Mouse (Mus musculus) forebrain, embryonic 13.5 days (tissue): Measurements from ENCODE around the gene Eppin. TPM values are rescaled to one million over a fixed set of nuclear protein-coding genes. Genes with fewer than 3 reads are reported as not detected.

Source experiments
- polyA plus RNA-seq: library from polyadenylated mRNA; unstranded; fragments of >200 nt; fragmentation: Nextera tagmentation; extraction: Ambion mirVana; gene quantifications from 2 replicates; pipeline ENCODE4 v1.2.1, GENCODE M21; 2015

The Eppin gene
- polyA plus RNA-seq, 1 experiment from 2014 or later: not detected

Other genes with a start within 250 kb of the Eppin start
- not detected in 2 replicates for gene Slpi, start 204.5 kb downstream of the Eppin start, polyA plus RNA-seq
- gene Rbpjl, start 190.5 kb downstream of the Eppin start, polyA plus RNA-seq: not detected in 2 replicates
- gene Matn4, start 188.4 kb downstream of the Eppin start, polyA plus RNA-seq: 0.15 and 0.45 TPM in 2 replicates
- 7.9 and 8.6 TPM in 2 replicates for gene Sdc4, start 149.7 kb downstream of the Eppin start, polyA plus RNA-seq
- gene Sys1, start 136.6 kb downstream of the Eppin start, polyA plus RNA-seq: 71.8 and 72.4 TPM in 2 replicates
- 3.6 and 3.7 TPM in 2 replicates for gene Gm20458, start 132.6 kb downstream of the Eppin start, polyA plus RNA-seq
- not detected in 2 replicates for gene Trp53tg5, start 119.9 kb downstream of the Eppin start, polyA plus RNA-seq
- 6.3 and 7.3 TPM in 2 replicates for gene Dbndd2, start 107.5 kb downstream of the Eppin start, polyA plus RNA-seq
- 47.2 and 52.2 TPM in 2 replicates for gene Pigt, start 96.1 kb downstream of the Eppin start, polyA plus RNA-seq
- gene Wfdc2, start 31.2 kb downstream of the Eppin start, polyA plus RNA-seq: 15.4 and 21.2 TPM in 2 replicates
- not detected in 2 replicates for gene Spint3, start 20.1 kb downstream of the Eppin start, polyA plus RNA-seq
- not detected in 2 replicates for gene Wfdc6a, start 8.1 kb downstream of the Eppin start, polyA plus RNA-seq
- gene Wfdc6b, start 19.9 kb upstream of the Eppin start, polyA plus RNA-seq: not detected in 2 replicates
- gene Wfdc8, start 20.0 kb upstream of the Eppin start, polyA plus RNA-seq: not detected in 2 replicates
- gene Wfdc16, start 45.2 kb upstream of the Eppin start, polyA plus RNA-seq: not detected in 2 replicates
- not detected in 2 replicates for gene Wfdc10, start 62.5 kb upstream of the Eppin start, polyA plus RNA-seq
- not detected in 2 replicates for gene Wfdc9, start 63.0 kb upstream of the Eppin start, polyA plus RNA-seq
- not detected in 2 replicates for gene Wfdc11, start 80.5 kb upstream of the Eppin start, polyA plus RNA-seq
- gene Wfdc13, start 91.5 kb upstream of the Eppin start, polyA plus RNA-seq: not detected in 2 replicates
- gene Spint4, start 104.9 kb upstream of the Eppin start, polyA plus RNA-seq: not detected in 2 replicates
- not detected in 2 replicates for gene Spint5, start 121.7 kb upstream of the Eppin start, polyA plus RNA-seq
- 0.92 and 1.4 TPM in 2 replicates for gene Wfdc3, start 152.3 kb upstream of the Eppin start, polyA plus RNA-seq
- gene Dnttip1, start 152.4 kb upstream of the Eppin start, polyA plus RNA-seq: 75.2 and 80.2 TPM in 2 replicates
- gene Ube2c, start 176.3 kb upstream of the Eppin start, polyA plus RNA-seq: 476 and 507 TPM in 2 replicates
- not detected in 2 replicates for gene Tnnc2, start 186.4 kb upstream of the Eppin start, polyA plus RNA-seq
- 14.7 and 15.4 TPM in 2 replicates for gene Snx21, start 192.2 kb upstream of the Eppin start, polyA plus RNA-seq
- 16.5 and 17.0 TPM in 2 replicates for gene Acot8, start 211.3 kb upstream of the Eppin start, polyA plus RNA-seq
- gene Zswim3, start 211.5 kb upstream of the Eppin start, polyA plus RNA-seq: 11.7 and 12.1 TPM in 2 replicates
- gene Zswim1, start 229.1 kb upstream of the Eppin start, polyA plus RNA-seq: 22.1 and 23.2 TPM in 2 replicates
- not detected in 2 replicates for gene Spata25, start 234.9 kb upstream of the Eppin start, polyA plus RNA-seq
- gene Ctsa, start 239.3 kb upstream of the Eppin start, polyA plus RNA-seq: 82.7 and 91.6 TPM in 2 replicates
- gene Neurl2, start 239.9 kb upstream of the Eppin start, polyA plus RNA-seq: 4.0 and 4.2 TPM in 2 replicates